Mouse (Mus musculus): Measurements from ENCODE around the gene Wscd1. TPM values are rescaled to one million over a fixed set of nuclear protein-coding genes. Genes with fewer than 3 reads are reported as not detected.
"Not testable (repeated sequence)": the region's sequence is repeated elsewhere in the genome, so short reads cannot be mapped to it uniquely, and the experiment has no call there.

Gene Wscd1
- polyA plus RNA-seq, 1 experiment: 45.4 TPM

DNA sequence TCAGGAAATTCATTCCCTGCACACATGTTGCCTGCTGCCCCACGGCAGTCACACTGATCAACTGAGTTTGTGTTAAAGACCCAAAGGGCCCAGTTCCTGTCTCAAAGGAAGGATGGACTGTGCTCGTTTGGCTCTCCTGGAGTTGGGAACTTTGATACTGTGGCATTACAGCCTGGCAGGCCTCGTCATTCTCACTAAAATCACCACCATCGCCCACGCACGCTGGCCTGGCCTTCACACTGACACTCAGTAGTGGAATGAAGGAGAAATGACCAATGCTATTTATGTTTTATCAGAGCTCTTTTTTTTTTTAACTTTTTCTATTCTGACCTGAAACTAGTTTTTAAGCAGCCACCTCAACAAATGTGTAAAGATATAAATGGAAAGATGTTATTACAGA, 65.6 kb downstream of the Wscd1 start:
- no peak for DNase-seq
- Histone ChIP-seq H3K4me1 (ENCODE audit: control insufficient read depth, insufficient read depth, low read length) (peaks cover 8% of the 10 kb centered on the region; the same call in 1 of the 2 replicates), H3K4me3 (replicated peaks; ENCODE audit: extremely low read depth, low read depth, low read length) (no peak overlapping the region)
- WGBS: 78% methylated on average over 6 of the region's 6 CpGs
- TF ChIP-seq CTCF (IDR thresholded peaks at IDR 0.05; ENCODE audit: insufficient read depth, low read length): no peak
- no peak for TF ChIP-seq POLR2A (IDR thresholded peaks at IDR 0.05; ENCODE audit: borderline replicate concordance, extremely low read depth, low read depth, low read length)

GRCm38 (mm10) chr11:71816918-71817317, 67.2 kb downstream of the Wscd1 start:
- no peak overlapping the region for H3K4me3 ChIP-seq (replicated peaks; ENCODE audit: extremely low read depth, low read depth, low read length)
- WGBS: 52% methylated on average over 3 of the region's 3 CpGs
- TF ChIP-seq CTCF (IDR thresholded peaks at IDR 0.05; ENCODE audit: insufficient read depth, low read length) (no peak), POLR2A (IDR thresholded peaks at IDR 0.05; ENCODE audit: borderline replicate concordance, extremely low read depth, low read depth, low read length) (no peak)
- DNase-seq: no peak
- peaks cover 8% of the 10 kb centered on the region; the same call in 1 of the 2 replicates for H3K4me1 ChIP-seq (ENCODE audit: control insufficient read depth, insufficient read depth, low read length)

GRCm38 (mm10) chr11:71817341-71817740, 67.6 kb downstream of the Wscd1 start:
- no peak for TF ChIP-seq CTCF (IDR thresholded peaks at IDR 0.05; ENCODE audit: insufficient read depth, low read length)
- TF ChIP-seq POLR2A (IDR thresholded peaks at IDR 0.05; ENCODE audit: borderline replicate concordance, extremely low read depth, low read depth, low read length): no peak
- no peak overlapping the region for H3K4me3 ChIP-seq (replicated peaks; ENCODE audit: extremely low read depth, low read depth, low read length)
- H3K4me1 ChIP-seq (ENCODE audit: control insufficient read depth, insufficient read depth, low read length): peaks cover 8% of the 10 kb centered on the region; the same call in 1 of the 2 replicates
- DNase-seq: no peak
- WGBS: 37% methylated on average over 4 of the region's 4 CpGs

GRCm38 (mm10) chr11:71818111-71818510, 68.4 kb downstream of the Wscd1 start:
- TF ChIP-seq CTCF (IDR thresholded peaks at IDR 0.05; ENCODE audit: insufficient read depth, low read length) (no peak), POLR2A (IDR thresholded peaks at IDR 0.05; ENCODE audit: borderline replicate concordance, extremely low read depth, low read depth, low read length) (no peak)
- no peak for DNase-seq
- WGBS: 35% methylated on average over 5 of the region's 5 CpGs
- no peak overlapping the region for H3K4me3 ChIP-seq (replicated peaks; ENCODE audit: extremely low read depth, low read depth, low read length)
- H3K4me1 ChIP-seq (ENCODE audit: control insufficient read depth, insufficient read depth, low read length): peaks cover 8% of the 10 kb centered on the region; the same call in 1 of the 2 replicates

DNA sequence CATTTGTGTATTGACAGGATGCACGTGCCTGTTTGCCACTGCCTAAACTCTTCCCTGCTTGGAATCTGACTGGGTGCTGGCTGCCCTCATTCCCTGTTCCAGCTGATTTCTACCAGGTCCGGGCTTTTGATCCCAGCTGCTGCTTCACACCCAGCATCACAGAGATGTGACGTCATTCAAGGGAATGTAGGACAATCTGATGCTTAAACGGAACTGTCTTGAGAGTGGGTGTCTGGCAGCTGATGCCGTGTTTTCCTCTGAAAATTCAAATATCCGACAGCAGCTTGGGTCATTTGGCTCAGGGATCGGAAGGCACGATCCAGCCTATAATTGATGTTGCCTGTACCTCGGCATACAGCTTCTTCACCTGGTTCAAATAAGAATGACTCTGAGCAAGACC, 70.2 kb downstream of the Wscd1 start:
- H3K4me1 ChIP-seq (ENCODE audit: control insufficient read depth, insufficient read depth, low read length): peaks cover 8% of the 10 kb centered on the region; the same call in 1 of the 2 replicates
- no peak for DNase-seq
- no peak overlapping the region for H3K4me3 ChIP-seq (replicated peaks; ENCODE audit: extremely low read depth, low read depth, low read length)
- no peak for TF ChIP-seq CTCF (IDR thresholded peaks at IDR 0.05; ENCODE audit: insufficient read depth, low read length)
- no peak for TF ChIP-seq POLR2A (IDR thresholded peaks at IDR 0.05; ENCODE audit: borderline replicate concordance, extremely low read depth, low read depth, low read length)
- 71% methylated on average over 9 of the region's 9 CpGs for WGBS

DNA sequence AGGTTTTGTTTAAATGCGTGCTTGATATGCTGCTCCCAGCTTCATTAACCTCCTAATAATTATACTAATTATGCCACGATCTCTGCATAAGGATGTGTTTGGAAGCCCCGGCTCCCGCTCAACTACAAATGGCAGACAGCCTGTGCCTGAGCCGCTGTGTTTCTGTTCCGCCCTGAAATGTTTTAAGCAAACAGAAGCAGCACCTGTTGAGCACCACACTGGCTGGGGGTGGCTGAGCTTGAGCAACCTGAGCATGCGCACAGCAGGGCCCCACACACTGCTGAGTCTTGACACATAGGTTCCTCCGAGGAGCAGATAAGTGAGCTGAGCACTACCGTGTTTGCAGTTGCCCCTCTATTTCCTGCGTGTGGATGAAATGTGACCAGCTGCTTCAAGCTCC, 71.1 kb downstream of the Wscd1 start:
- TF ChIP-seq POLR2A (IDR thresholded peaks at IDR 0.05; ENCODE audit: borderline replicate concordance, extremely low read depth, low read depth, low read length): no peak
- no peak for TF ChIP-seq CTCF (IDR thresholded peaks at IDR 0.05; ENCODE audit: insufficient read depth, low read length)
- no peak overlapping the region for H3K4me3 ChIP-seq (replicated peaks; ENCODE audit: extremely low read depth, low read depth, low read length)
- peaks cover 8% of the 10 kb centered on the region; the same call in 1 of the 2 replicates for H3K4me1 ChIP-seq (ENCODE audit: control insufficient read depth, insufficient read depth, low read length)
- DNase-seq: no peak
- WGBS: 43% methylated on average over 10 of the region's 10 CpGs

GRCm38 (mm10) chr11:71821526-71821925, 71.8 kb downstream of the Wscd1 start:
- H3K4me3 ChIP-seq (replicated peaks; ENCODE audit: extremely low read depth, low read depth, low read length); H3K4me1 ChIP-seq (ENCODE audit: control insufficient read depth, insufficient read depth, low read length); DNase-seq: not testable (repeated sequence)
- WGBS: 76% methylated on average over 6 of the region's 6 CpGs

GRCm38 (mm10) chr11:71822031-71822430, 72.3 kb downstream of the Wscd1 start:
- 86% methylated on average over 5 of the region's 5 CpGs for WGBS

GRCm38 (mm10) chr11:71824971-71825370, 75.3 kb downstream of the Wscd1 start:
- WGBS: 55% methylated on average over 4 of the region's 4 CpGs
- no peaks in the 10 kb centered on the region for H3K4me1 ChIP-seq (ENCODE audit: control insufficient read depth, insufficient read depth, low read length)
- no peak for DNase-seq
- no peak overlapping the region for H3K4me3 ChIP-seq (replicated peaks; ENCODE audit: extremely low read depth, low read depth, low read length)
- TF ChIP-seq POLR2A (IDR thresholded peaks at IDR 0.05; ENCODE audit: borderline replicate concordance, extremely low read depth, low read depth, low read length): no peak
- no peak for TF ChIP-seq CTCF (IDR thresholded peaks at IDR 0.05; ENCODE audit: insufficient read depth, low read length)

More at GRCm38 (mm10) chr11:71822031-71822430, 72.3 kb downstream of the Wscd1 start:
- H3K4me3 ChIP-seq (replicated peaks; ENCODE audit: extremely low read depth, low read depth, low read length): no peak overlapping the region
- no peak for TF ChIP-seq POLR2A (IDR thresholded peaks at IDR 0.05; ENCODE audit: borderline replicate concordance, extremely low read depth, low read depth, low read length)
- no peak for TF ChIP-seq CTCF (IDR thresholded peaks at IDR 0.05; ENCODE audit: insufficient read depth, low read length)
- no peak for DNase-seq
- peaks cover 6% of the 10 kb centered on the region; the same call in 1 of the 2 replicates for H3K4me1 ChIP-seq (ENCODE audit: control insufficient read depth, insufficient read depth, low read length)
